Mouse (Mus musculus) ES-Bruce4 (cell line): ENCODE results near the gene Dhcr24. TPM values are rescaled to one million over a fixed set of nuclear protein-coding genes. Genes with fewer than 3 reads are reported as not detected.

Source experiments
- H3K27ac ChIP-seq: 2 replicates; pipeline ENCODE4 v1.5.1; 2012; ENCODE audit warnings: low read length, inconsistent platforms; ENCODE audit not compliant: insufficient read depth
- H3K27me3 ChIP-seq: 2 replicates; pipeline ENCODE4 v1.6.1; 2012; ENCODE audit warnings: mild to moderate bottlenecking, low read length, inconsistent platforms; ENCODE audit not compliant: control insufficient read depth, poor library complexity, insufficient read depth, severe bottlenecking
- H3K36me3 ChIP-seq: 2 replicates; pipeline ENCODE4 v1.6.1; 2012; ENCODE audit warnings: inconsistent platforms, mild to moderate bottlenecking, low read length, moderate library complexity; ENCODE audit not compliant: control insufficient read depth, poor library complexity, insufficient read depth, severe bottlenecking
- H3K4me1 ChIP-seq: one replicate; pipeline ENCODE4 v1.8.1; 2011; ENCODE audit warnings: low read length; ENCODE audit not compliant: control insufficient read depth, insufficient read depth
- H3K4me3 ChIP-seq: 2 replicates; pipeline ENCODE4 v1.5.1; 2011; ENCODE audit warnings: low read depth, mild to moderate bottlenecking, low read length
- H3K9ac ChIP-seq: 2 replicates; pipeline ENCODE4 v1.6.1; 2012; ENCODE audit warnings: low read depth, mild to moderate bottlenecking, inconsistent platforms; ENCODE audit not compliant: poor library complexity, severe bottlenecking
- H3K9me3 ChIP-seq: replicated peaks from 2 replicates; pipeline ENCODE4 v1.6.1; 2012; ENCODE audit warnings: mild to moderate bottlenecking, low read length, inconsistent platforms; ENCODE audit not compliant: control insufficient read depth, poor library complexity, insufficient read depth, severe bottlenecking
- CTCF ChIP-seq: IDR thresholded peaks from one replicate; pipeline ENCODE4 v1.8.1; 2011; ENCODE audit warnings: low read depth, low read length
- EP300 ChIP-seq: IDR thresholded peaks from 2 replicates; pipeline ENCODE4 v1.6.1; 2011; ENCODE audit warnings: low read depth, low read length; ENCODE audit not compliant: insufficient read depth
- POLR2A ChIP-seq: IDR thresholded peaks from one replicate; pipeline ENCODE4 v1.8.1; 2011; ENCODE audit warnings: low read length; ENCODE audit not compliant: insufficient read depth
- polyA plus RNA-seq: library from polyadenylated mRNA; stranded (reverse); fragments of >200 nt; gene quantifications from 2 replicates; pipeline ENCODE4 v1.2.4, GENCODE M21; 2011; ENCODE audit warnings: low read depth; ENCODE audit not compliant: missing spikeins, insufficient read depth, insufficient read length

Gene Dhcr24
- polyA plus RNA-seq, 1 experiment = 77.5 TPM

DNA sequence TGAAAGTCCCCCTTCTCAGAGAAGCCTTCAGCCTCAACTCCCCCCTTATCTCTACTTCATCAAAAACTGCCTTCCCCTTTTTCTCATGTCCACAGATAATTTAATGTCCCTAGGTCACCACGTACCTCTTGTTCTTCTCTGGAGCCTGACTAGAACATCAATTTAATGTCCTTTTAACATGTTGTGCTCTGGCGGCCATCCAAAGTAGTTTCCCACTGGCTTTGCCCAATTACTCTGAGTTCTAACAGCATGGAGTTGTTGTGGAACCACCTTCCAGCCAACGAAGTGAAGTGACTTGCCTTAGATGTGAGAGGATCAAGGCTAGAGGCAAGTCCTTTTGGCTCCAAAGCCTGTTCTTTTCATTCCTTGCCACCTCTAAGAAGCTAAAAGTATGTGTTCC lies 19.3 kb upstream of the Dhcr24 start:
- no peaks in the 10 kb centered on the region for H3K4me1 ChIP-seq
- no peaks in the 10 kb centered on the region for H3K27me3 ChIP-seq
- H3K9ac ChIP-seq = no peak overlapping the region
- TF ChIP-seq CTCF (no peak), POLR2A (no peak), EP300 (no peak)
- H3K36me3 ChIP-seq = no peaks in the 10 kb centered on the region
- no peak overlapping the region for H3K4me3 ChIP-seq
- no peaks in the 10 kb centered on the region for H3K9me3 ChIP-seq
- H3K27ac ChIP-seq = no peak overlapping the region

DNA sequence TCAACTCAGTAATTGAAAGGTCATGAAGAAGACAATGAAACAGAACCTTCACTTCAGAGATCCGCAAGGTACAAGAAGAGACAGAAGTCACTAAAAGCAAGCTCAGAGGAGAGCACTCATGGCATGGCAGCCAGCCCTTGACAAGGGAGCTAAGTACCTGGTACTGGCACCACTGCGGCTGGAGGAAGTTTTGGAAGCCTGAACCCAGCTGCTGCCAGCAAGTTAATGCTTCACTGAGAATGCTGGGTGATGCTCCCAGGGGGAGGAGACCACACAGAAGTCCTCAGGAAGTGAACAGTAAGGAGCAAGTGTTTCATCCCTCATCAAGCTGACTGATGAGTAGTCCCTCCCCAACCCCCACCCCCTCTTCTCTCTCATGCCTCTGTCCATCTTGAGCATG lies 18.6 kb upstream of the Dhcr24 start:
- H3K9me3 ChIP-seq = no peaks in the 10 kb centered on the region
- no peak overlapping the region for H3K9ac ChIP-seq
- H3K27me3 ChIP-seq = no peaks in the 10 kb centered on the region
- H3K27ac ChIP-seq = no peak overlapping the region
- no peaks in the 10 kb centered on the region for H3K36me3 ChIP-seq
- no peak overlapping the region for H3K4me3 ChIP-seq
- TF ChIP-seq CTCF (no peak), POLR2A (no peak), EP300 (no peak)
- H3K4me1 ChIP-seq = no peaks in the 10 kb centered on the region

- Histone ChIP-seq H3K27ac (no peak overlapping the region), H3K9me3 (no peaks in the 10 kb centered on the region), H3K9ac (no peak overlapping the region), H3K36me3 (no peaks in the 10 kb centered on the region), H3K4me3 (no peak overlapping the region), H3K27me3 (no peaks in the 10 kb centered on the region), H3K4me1 (no peaks in the 10 kb centered on the region)
- no peak for TF ChIP-seq EP300
- TF ChIP-seq CTCF = no peak
- no peak for TF ChIP-seq POLR2A
Observed at GRCm38 (mm10) chr4:106545817-106546373, 14.9 kb upstream of the Dhcr24 start.

DNA sequence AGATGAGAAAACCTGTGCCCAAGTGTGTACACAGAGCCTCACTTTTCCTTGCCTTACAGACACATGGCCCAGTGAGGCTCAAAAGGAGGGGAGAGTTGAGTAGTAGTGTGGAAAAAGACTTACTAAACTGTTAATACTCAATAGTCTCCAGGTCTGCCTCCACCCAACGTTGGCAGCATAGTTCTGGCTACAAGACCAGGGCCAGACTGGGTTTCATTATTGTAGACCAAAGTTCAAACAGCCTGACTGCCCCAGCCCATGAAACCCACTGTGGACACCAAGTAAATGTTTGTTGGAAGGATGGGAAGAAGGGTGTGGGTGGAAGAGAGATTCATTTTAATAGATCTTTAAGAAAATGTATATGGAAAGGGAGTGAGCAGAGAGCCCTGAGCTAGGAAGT lies 13.9 kb upstream of the Dhcr24 start:
- Histone ChIP-seq H3K4me3 (no peak overlapping the region), H3K4me1 (no peaks in the 10 kb centered on the region), H3K36me3 (no peaks in the 10 kb centered on the region), H3K27me3 (no peaks in the 10 kb centered on the region), H3K9ac (no peak overlapping the region), H3K9me3 (no peaks in the 10 kb centered on the region), H3K27ac (no peak overlapping the region)
- TF ChIP-seq POLR2A (no peak), EP300 (no peak), CTCF (no peak)

GRCm38 (mm10) chr4:106548113-106548512 lies 12.7 kb upstream of the Dhcr24 start:
- Histone ChIP-seq H3K4me1 (no peaks in the 10 kb centered on the region), H3K27me3 (no peaks in the 10 kb centered on the region), H3K9ac (no peak overlapping the region), H3K4me3 (no peak overlapping the region), H3K27ac (no peak overlapping the region), H3K36me3 (no peaks in the 10 kb centered on the region), H3K9me3 (no peaks in the 10 kb centered on the region)
- TF ChIP-seq CTCF (no peak), EP300 (no peak), POLR2A (no peak)

DNA sequence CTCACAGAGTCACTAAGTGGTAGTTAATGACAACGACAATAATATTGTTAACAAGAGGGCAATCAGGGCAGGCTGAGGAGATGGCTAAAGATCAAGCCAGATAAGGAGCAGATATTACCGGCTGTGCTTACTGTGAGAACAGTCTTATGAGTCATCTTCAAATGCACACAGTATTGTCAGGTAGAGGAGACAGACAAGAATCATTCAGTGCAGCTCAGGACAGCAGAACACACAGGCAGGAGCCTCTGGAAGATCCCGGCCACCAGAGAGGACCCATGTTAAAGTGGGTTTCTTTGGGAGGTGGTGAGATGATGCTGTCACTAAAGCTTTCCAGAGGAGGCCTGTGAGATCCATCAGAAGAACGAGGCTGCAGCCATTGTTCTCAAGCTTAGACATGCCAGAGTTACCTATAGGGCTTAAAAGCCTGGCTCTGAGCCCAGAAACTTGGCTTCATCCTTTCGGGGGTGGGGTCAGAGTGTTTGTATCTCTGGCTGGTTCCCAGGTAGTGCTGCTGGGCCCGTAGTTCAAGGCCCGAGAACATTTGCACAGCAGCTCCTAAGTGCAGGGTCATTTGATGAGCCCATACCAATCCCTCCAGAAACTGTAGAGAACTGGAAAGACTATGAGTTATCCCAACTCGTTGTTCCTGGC lies 10.2 kb upstream of the Dhcr24 start:
- TF ChIP-seq EP300 (no peak), POLR2A (no peak), CTCF (no peak)
- no peak overlapping the region for H3K9ac ChIP-seq
- no peaks in the 10 kb centered on the region for H3K36me3 ChIP-seq
- no peak overlapping the region for H3K27ac ChIP-seq
- H3K27me3 ChIP-seq = no peaks in the 10 kb centered on the region
- H3K9me3 ChIP-seq = no peaks in the 10 kb centered on the region
- no peak overlapping the region for H3K4me3 ChIP-seq
- H3K4me1 ChIP-seq = no peaks in the 10 kb centered on the region
